Mouse (Mus musculus) brain, embryonic 14.5 days (tissue): ENCODE measurements around the gene Daam1.

Experiments used
- CTCF ChIP-seq: fragments of 200-500 bp; IDR thresholded peaks from 2 replicates; pipeline ENCODE4 v1.5.1; 2012; ENCODE audit warnings: inconsistent platforms, mild to moderate bottlenecking, moderate library complexity, borderline replicate concordance; ENCODE audit not compliant: insufficient read depth, insufficient read length; ENCODE audit errors: extremely low read depth
- POLR2A ChIP-seq: fragments of 200-500 bp; IDR thresholded peaks from 2 replicates; pipeline ENCODE4 v1.6.1; 2012; ENCODE audit warnings: mild to moderate bottlenecking, inconsistent platforms, borderline replicate concordance; ENCODE audit not compliant: poor library complexity, insufficient read depth, insufficient read length, severe bottlenecking; ENCODE audit errors: extremely low read depth

DNA sequence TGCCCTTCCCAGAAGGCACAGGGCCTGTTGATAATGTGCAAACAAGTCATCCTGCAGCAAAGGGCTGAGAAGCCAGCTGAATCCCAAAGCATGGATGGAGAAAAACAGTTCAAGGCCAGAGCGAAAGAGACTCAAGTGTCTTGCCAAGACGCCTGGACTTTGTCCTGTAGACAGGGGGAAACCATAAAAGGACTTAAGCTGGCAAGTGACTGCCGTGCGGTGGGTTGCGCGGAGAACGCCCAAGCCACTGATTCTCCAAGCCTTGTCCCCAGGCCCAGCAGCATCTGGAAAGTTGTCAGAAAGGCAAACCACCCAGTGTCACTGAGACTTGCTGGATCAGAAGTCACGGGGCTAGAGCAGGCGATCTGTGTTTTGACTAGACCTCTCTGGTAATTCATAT, 22.2 kb upstream of the Daam1 start:
- no peak for TF ChIP-seq POLR2A
- no peak for TF ChIP-seq CTCF
